Mouse (Mus musculus) ES-Bruce4 (cell line): Measurements from ENCODE around the gene Sntb2. TPM values are rescaled to one million over a fixed set of nuclear protein-coding genes. Genes with fewer than 3 reads are reported as not detected.

ENCODE experiments used
- H3K27ac ChIP-seq: 2 replicates; pipeline ENCODE4 v1.5.1; 2012; ENCODE audit warnings: low read length, inconsistent platforms; ENCODE audit not compliant: insufficient read depth
- H3K27me3 ChIP-seq: 2 replicates; pipeline ENCODE4 v1.6.1; 2012; ENCODE audit warnings: mild to moderate bottlenecking, low read length, inconsistent platforms; ENCODE audit not compliant: control insufficient read depth, poor library complexity, insufficient read depth, severe bottlenecking
- H3K36me3 ChIP-seq: 2 replicates; pipeline ENCODE4 v1.6.1; 2012; ENCODE audit warnings: inconsistent platforms, mild to moderate bottlenecking, low read length, moderate library complexity; ENCODE audit not compliant: control insufficient read depth, poor library complexity, insufficient read depth, severe bottlenecking
- H3K4me1 ChIP-seq: one replicate; pipeline ENCODE4 v1.8.1; 2011; ENCODE audit warnings: low read length; ENCODE audit not compliant: control insufficient read depth, insufficient read depth
- H3K4me3 ChIP-seq: 2 replicates; pipeline ENCODE4 v1.5.1; 2011; ENCODE audit warnings: low read depth, mild to moderate bottlenecking, low read length
- H3K9ac ChIP-seq: 2 replicates; pipeline ENCODE4 v1.6.1; 2012; ENCODE audit warnings: low read depth, mild to moderate bottlenecking, inconsistent platforms; ENCODE audit not compliant: poor library complexity, severe bottlenecking
- H3K9me3 ChIP-seq: replicated peaks from 2 replicates; pipeline ENCODE4 v1.6.1; 2012; ENCODE audit warnings: mild to moderate bottlenecking, low read length, inconsistent platforms; ENCODE audit not compliant: control insufficient read depth, poor library complexity, insufficient read depth, severe bottlenecking
- CTCF ChIP-seq: IDR thresholded peaks from one replicate; pipeline ENCODE4 v1.8.1; 2011; ENCODE audit warnings: low read depth, low read length
- EP300 ChIP-seq: IDR thresholded peaks from 2 replicates; pipeline ENCODE4 v1.6.1; 2011; ENCODE audit warnings: low read depth, low read length; ENCODE audit not compliant: insufficient read depth
- POLR2A ChIP-seq: IDR thresholded peaks from one replicate; pipeline ENCODE4 v1.8.1; 2011; ENCODE audit warnings: low read length; ENCODE audit not compliant: insufficient read depth
- polyA plus RNA-seq: library from polyadenylated mRNA; stranded (reverse); fragments of >200 nt; gene quantifications from 2 replicates; pipeline ENCODE4 v1.2.4, GENCODE M21; 2011; ENCODE audit warnings: low read depth; ENCODE audit not compliant: missing spikeins, insufficient read depth, insufficient read length

Sntb2 gene
- polyA plus RNA-seq, 1 experiment, result 26.5 TPM

DNA sequence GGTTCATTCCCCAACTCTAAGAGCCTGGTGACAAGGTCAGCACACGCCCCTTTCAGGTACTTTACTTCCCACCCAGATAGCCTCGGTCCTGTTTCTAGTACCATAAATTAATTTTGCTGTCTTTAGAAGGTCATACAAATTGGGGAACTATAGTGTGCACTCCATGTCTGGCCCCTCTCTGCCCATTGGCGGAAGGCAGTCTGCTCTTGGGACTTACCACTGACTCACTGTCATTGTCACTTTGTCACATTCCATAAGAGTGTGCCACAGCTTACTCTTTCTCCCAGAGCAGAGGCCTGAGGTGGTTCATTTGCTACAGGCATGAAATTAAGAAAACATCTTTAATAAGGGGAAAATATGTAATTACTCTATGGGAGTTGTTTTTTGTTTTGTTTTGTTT, 22.7 kb downstream of the Sntb2 start:
- Histone ChIP-seq H3K9ac (no peak overlapping the region), H3K27me3 (no peaks in the 10 kb centered on the region)
- TF ChIP-seq CTCF, result no peak
- TF ChIP-seq EP300, result no peak
- TF ChIP-seq POLR2A, result no peak

DNA sequence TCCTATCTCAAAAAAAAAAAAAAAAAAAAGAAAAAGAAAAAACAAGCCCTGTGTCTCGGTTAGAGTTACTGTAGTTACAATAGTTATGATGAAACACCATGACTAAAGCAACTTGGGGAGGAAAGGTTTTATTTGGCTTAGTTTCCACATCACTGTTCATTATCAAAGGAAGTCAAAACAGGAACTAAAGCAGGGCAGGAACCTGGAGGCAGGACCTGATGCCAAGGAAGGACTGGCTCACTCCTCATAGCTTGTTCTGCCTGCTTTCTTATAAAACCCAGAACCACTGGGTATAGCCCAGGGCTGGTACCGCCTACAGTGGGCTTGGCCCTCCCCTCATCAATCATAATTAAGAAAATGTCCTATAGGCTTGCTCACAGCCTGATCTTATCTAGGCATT, 24.1 kb downstream of the Sntb2 start:
- no peaks in the 10 kb centered on the region; the same call in 1 of the 2 replicates for H3K9me3 ChIP-seq
- H3K36me3 ChIP-seq, result peaks cover 9% of the 10 kb centered on the region
- peaks cover 3% of the 10 kb centered on the region for H3K4me1 ChIP-seq
- no peaks in the 10 kb centered on the region for H3K27me3 ChIP-seq
- TF ChIP-seq POLR2A, result no peak
- TF ChIP-seq EP300, result no peak
- no peak for TF ChIP-seq CTCF
- H3K27ac ChIP-seq, result no peak overlapping the region
- no peak overlapping the region for H3K4me3 ChIP-seq
- H3K9ac ChIP-seq, result no peak overlapping the region

More for the DNA sequence above, 22.7 kb downstream of the Sntb2 start:
- Histone ChIP-seq H3K36me3 (peaks cover 14% of the 10 kb centered on the region), H3K4me1 (peaks cover 3% of the 10 kb centered on the region), H3K9me3 (no peaks in the 10 kb centered on the region), H3K27ac (no peak overlapping the region), H3K4me3 (no peak overlapping the region)

GRCm38 (mm10) chr8:106962322-106962721, 26.8 kb downstream of the Sntb2 start:
- peaks cover 3% of the 10 kb centered on the region; the same call in 1 of the 2 replicates for H3K36me3 ChIP-seq
- no peak overlapping the region for H3K4me3 ChIP-seq
- TF ChIP-seq POLR2A, result no peak
- no peak for TF ChIP-seq CTCF
- TF ChIP-seq EP300, result no peak
- H3K9ac ChIP-seq, result 0 out of 2 replicates have a peak overlapping the region, but pooled peaks have one; percentile 46
- H3K27ac ChIP-seq, result peak overlapping the region; percentile 96
- peaks cover 3% of the 10 kb centered on the region for H3K4me1 ChIP-seq
- H3K9me3 ChIP-seq, result peaks cover 4% of the 10 kb centered on the region
- H3K27me3 ChIP-seq, result no peaks in the 10 kb centered on the region

- Histone ChIP-seq H3K4me3 (no peak overlapping the region), H3K9ac (no peak overlapping the region), H3K36me3 (peaks cover 3% of the 10 kb centered on the region; the same call in 1 of the 2 replicates), H3K27ac (peak overlapping the region; percentile 95), H3K27me3 (no peaks in the 10 kb centered on the region), H3K4me1 (peaks cover 3% of the 10 kb centered on the region), H3K9me3 (peaks cover 4% of the 10 kb centered on the region)
- TF ChIP-seq POLR2A (no peak), EP300 (peak; percentile 91)
Measured at GRCm38 (mm10) chr8:106963365-106963764, 27.8 kb downstream of the Sntb2 start.

DNA sequence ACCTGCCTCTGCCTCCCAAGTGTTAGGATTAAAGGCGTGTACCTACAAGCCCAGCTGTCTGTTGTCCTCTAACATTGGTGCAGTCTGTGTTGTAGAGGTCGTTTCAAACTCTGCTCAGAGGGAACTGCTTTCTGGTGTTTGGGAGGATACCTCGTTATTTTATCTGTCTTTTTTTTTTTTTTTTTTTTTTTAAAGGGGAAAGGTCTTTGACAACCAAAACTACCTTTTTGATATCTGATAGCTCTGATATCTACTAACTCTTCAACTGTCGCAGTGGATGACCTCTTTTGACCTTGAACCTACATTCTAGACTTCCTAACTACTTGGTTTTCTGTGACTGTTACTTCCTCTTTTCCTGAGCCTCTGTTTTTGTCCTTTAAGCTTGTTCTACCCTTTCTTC, 29.0 kb downstream of the Sntb2 start:
- TF ChIP-seq EP300, result no peak
- TF ChIP-seq POLR2A, result no peak
- no peak for TF ChIP-seq CTCF
- H3K4me1 ChIP-seq, result peaks cover 5% of the 10 kb centered on the region
- peak overlapping the region; percentile 81 for H3K27ac ChIP-seq
- H3K36me3 ChIP-seq, result peaks cover 3% of the 10 kb centered on the region; the same call in 1 of the 2 replicates
- H3K9me3 ChIP-seq, result peaks cover 4% of the 10 kb centered on the region
- no peaks in the 10 kb centered on the region for H3K27me3 ChIP-seq
- no peak overlapping the region for H3K9ac ChIP-seq
- no peak overlapping the region for H3K4me3 ChIP-seq

- Histone ChIP-seq H3K9ac (no peak overlapping the region), H3K9me3 (peaks cover 3% of the 10 kb centered on the region), H3K36me3 (peaks cover 3% of the 10 kb centered on the region; the same call in 1 of the 2 replicates), H3K4me3 (no peak overlapping the region), H3K27me3 (no peaks in the 10 kb centered on the region), H3K4me1 (peaks cover 8% of the 10 kb centered on the region), H3K27ac (no peak overlapping the region)
- no peak for TF ChIP-seq POLR2A
- no peak for TF ChIP-seq CTCF
- no peak for TF ChIP-seq EP300
Measured at GRCm38 (mm10) chr8:106969964-106970363, 34.4 kb downstream of the Sntb2 start.
